Mouse (Mus musculus): Measurements from ENCODE around the gene Srsf5.
A peak's percentile ranks its signal among the peaks of the same experiment; 100 is the strongest.

- TF ChIP-seq POLR2A (IDR thresholded peaks at IDR 0.05; ENCODE audit: insufficient read length, low read depth) (peak; percentile 95), TCF12 (IDR thresholded peaks at IDR 0.05; ENCODE audit: insufficient read depth, poor library complexity, severe bottlenecking) (no peak), MAX (IDR thresholded peaks at IDR 0.05; ENCODE audit: low read depth) (no peak), SRF (IDR thresholded peaks at IDR 0.05; ENCODE audit: control insufficient read depth, insufficient read length, low read depth) (no peak), E2F4 (IDR thresholded peaks at IDR 0.05; ENCODE audit: insufficient read depth) (no peak), TCF3 (IDR thresholded peaks at IDR 0.05; ENCODE audit: insufficient read length, low read depth) (no peak), POLR2AphosphoS2 (IDR thresholded peaks at IDR 0.05; ENCODE audit: insufficient read length, low read depth) (peak; percentile 97)
These were observed at the start of gene Srsf5 for GRCm38 (mm10) chr12:80945334-80945995.
